Mouse (Mus musculus): ENCODE measurements around the gene Adam11. TPM values are rescaled to one million over a fixed set of nuclear protein-coding genes. Genes with fewer than 3 reads are reported as not detected.

The Adam11 gene
- polyA plus RNA-seq, 1 experiment from 2014 or later, result 5.5 TPM

- Histone ChIP-seq H3K9me3 (ENCODE audit: low read depth, low read length) (no peaks in the 10 kb centered on the region), H3K4me3 (ENCODE audit: low read depth, low read length) (no peak overlapping the region), H3K4me1 (ENCODE audit: insufficient read depth) (0 out of 2 replicates have a peak, but pooled peaks cover 4% of the 10 kb centered on the region), H3K36me3 (ENCODE audit: insufficient read depth) (no peaks in the 10 kb centered on the region), H3K9ac (no peak overlapping the region), H3K4me2 (no peak overlapping the region), H3K27ac (ENCODE audit: low read depth) (peak overlapping the region; percentile 36; the same call in 1 of the 2 replicates), H3K27me3 (ENCODE audit: insufficient read depth, low read length) (no peaks in the 10 kb centered on the region)
- DNase-seq (no peak), ATAC-seq (ENCODE audit: insufficient read depth) (no peak)
- TF ChIP-seq CTCF (IDR thresholded peaks at IDR 0.05; ENCODE audit: low read depth), result no peak
- 39% methylated on average over 5 of the region's 5 CpGs for WGBS
These were observed 17.4 kb downstream of the Adam11 start for GRCm38 (mm10) chr11:102778597-102778996.

- no peak overlapping the region for H3K4me2 ChIP-seq
- H3K4me1 ChIP-seq (ENCODE audit: insufficient read depth), result 0 out of 2 replicates have a peak, but pooled peaks cover 4% of the 10 kb centered on the region
- no peaks in the 10 kb centered on the region for H3K36me3 ChIP-seq (ENCODE audit: insufficient read depth)
- no peaks in the 10 kb centered on the region for H3K27me3 ChIP-seq (ENCODE audit: insufficient read depth, low read length)
- ATAC-seq (ENCODE audit: insufficient read depth), result no peak
- peak overlapping the region; percentile 36; the same call in 1 of the 2 replicates for H3K27ac ChIP-seq (ENCODE audit: low read depth)
- no peaks in the 10 kb centered on the region for H3K9me3 ChIP-seq (ENCODE audit: low read depth, low read length)
- WGBS, result 75% methylated on average over 8 of the region's 8 CpGs
- DNase-seq, result no peak
- no peak overlapping the region for H3K4me3 ChIP-seq (ENCODE audit: low read depth, low read length)
- H3K9ac ChIP-seq, result no peak overlapping the region
- no peak for TF ChIP-seq CTCF (IDR thresholded peaks at IDR 0.05; ENCODE audit: low read depth)
These were observed 17.9 kb downstream of the Adam11 start for GRCm38 (mm10) chr11:102779081-102779638.

GRCm38 (mm10) chr11:102779824-102780223 is 18.6 kb downstream of the Adam11 start:
- Histone ChIP-seq H3K9me3 (ENCODE audit: low read depth, low read length) (no peaks in the 10 kb centered on the region), H3K9ac (no peak overlapping the region), H3K36me3 (ENCODE audit: insufficient read depth) (no peaks in the 10 kb centered on the region), H3K27me3 (ENCODE audit: insufficient read depth, low read length) (no peaks in the 10 kb centered on the region), H3K4me3 (ENCODE audit: low read depth, low read length) (no peak overlapping the region), H3K4me1 (ENCODE audit: insufficient read depth) (0 out of 2 replicates have a peak, but pooled peaks cover 4% of the 10 kb centered on the region), H3K4me2 (no peak overlapping the region), H3K27ac (ENCODE audit: low read depth) (no peak overlapping the region)
- WGBS, result 62% methylated on average over 7 of the region's 7 CpGs
- ATAC-seq (ENCODE audit: insufficient read depth), result no peak
- DNase-seq, result no peak
- no peak for TF ChIP-seq CTCF (IDR thresholded peaks at IDR 0.05; ENCODE audit: low read depth)

GRCm38 (mm10) chr11:102780271-102780985 is 19.2 kb downstream of the Adam11 start:
- no peak for TF ChIP-seq CTCF (IDR thresholded peaks at IDR 0.05; ENCODE audit: low read depth)
- WGBS, result 35% methylated on average over 11 of the region's 11 CpGs
- ATAC-seq (ENCODE audit: insufficient read depth) (no peak), DNase-seq (peak; percentile 16)
- H3K4me1 ChIP-seq (ENCODE audit: insufficient read depth), result 0 out of 2 replicates have a peak, but pooled peaks cover 4% of the 10 kb centered on the region
- no peak overlapping the region for H3K4me2 ChIP-seq
- no peak overlapping the region for H3K4me3 ChIP-seq (ENCODE audit: low read depth, low read length)
- H3K9ac ChIP-seq, result no peak overlapping the region
- no peaks in the 10 kb centered on the region for H3K36me3 ChIP-seq (ENCODE audit: insufficient read depth)
- no peaks in the 10 kb centered on the region for H3K9me3 ChIP-seq (ENCODE audit: low read depth, low read length)
- no peaks in the 10 kb centered on the region for H3K27me3 ChIP-seq (ENCODE audit: insufficient read depth, low read length)
- no peak overlapping the region for H3K27ac ChIP-seq (ENCODE audit: low read depth)

GRCm38 (mm10) chr11:102780986-102781351 is 19.7 kb downstream of the Adam11 start:
- no peak overlapping the region for H3K4me2 ChIP-seq
- TF ChIP-seq CTCF (IDR thresholded peaks at IDR 0.05; ENCODE audit: low read depth), result no peak
- 37% methylated on average over 10 of the region's 10 CpGs for WGBS
- H3K27me3 ChIP-seq (ENCODE audit: insufficient read depth, low read length), result no peaks in the 10 kb centered on the region
- no peaks in the 10 kb centered on the region for H3K36me3 ChIP-seq (ENCODE audit: insufficient read depth)
- H3K4me1 ChIP-seq (ENCODE audit: insufficient read depth), result 0 out of 2 replicates have a peak, but pooled peaks cover 4% of the 10 kb centered on the region
- no peak overlapping the region for H3K4me3 ChIP-seq (ENCODE audit: low read depth, low read length)
- no peaks in the 10 kb centered on the region for H3K9me3 ChIP-seq (ENCODE audit: low read depth, low read length)
- no peak for ATAC-seq (ENCODE audit: insufficient read depth)
- no peak overlapping the region for H3K9ac ChIP-seq
- DNase-seq, result no peak
- H3K27ac ChIP-seq (ENCODE audit: low read depth), result no peak overlapping the region

GRCm38 (mm10) chr11:102781523-102781922 is 20.3 kb downstream of the Adam11 start:
- H3K9me3 ChIP-seq (ENCODE audit: low read depth, low read length), result no peaks in the 10 kb centered on the region
- DNase-seq (no peak), ATAC-seq (ENCODE audit: insufficient read depth) (no peak)
- WGBS, result 79% methylated on average over 4 of the region's 4 CpGs
- TF ChIP-seq CTCF (IDR thresholded peaks at IDR 0.05; ENCODE audit: low read depth), result no peak
- H3K27me3 ChIP-seq (ENCODE audit: insufficient read depth, low read length), result no peaks in the 10 kb centered on the region
- no peaks in the 10 kb centered on the region for H3K36me3 ChIP-seq (ENCODE audit: insufficient read depth)
- H3K4me1 ChIP-seq (ENCODE audit: insufficient read depth), result 0 out of 2 replicates have a peak, but pooled peaks cover 4% of the 10 kb centered on the region
- H3K4me3 ChIP-seq (ENCODE audit: low read depth, low read length), result no peak overlapping the region
- H3K27ac ChIP-seq (ENCODE audit: low read depth), result no peak overlapping the region
- H3K9ac ChIP-seq, result no peak overlapping the region
- H3K4me2 ChIP-seq, result no peak overlapping the region

GRCm38 (mm10) chr11:102783443-102783842 is 22.2 kb downstream of the Adam11 start:
- no peaks in the 10 kb centered on the region for H3K27me3 ChIP-seq (ENCODE audit: insufficient read depth, low read length)
- H3K4me3 ChIP-seq (ENCODE audit: low read depth, low read length), result no peak overlapping the region
- H3K36me3 ChIP-seq (ENCODE audit: insufficient read depth), result no peaks in the 10 kb centered on the region
- WGBS, result 45% methylated on average over 7 of the region's 7 CpGs
- H3K9me3 ChIP-seq (ENCODE audit: low read depth, low read length), result no peaks in the 10 kb centered on the region
- no peak for TF ChIP-seq CTCF (IDR thresholded peaks at IDR 0.05; ENCODE audit: low read depth)
- DNase-seq (no peak), ATAC-seq (ENCODE audit: insufficient read depth) (no peak)
- no peak overlapping the region for H3K27ac ChIP-seq (ENCODE audit: low read depth)
- H3K4me2 ChIP-seq, result no peak overlapping the region
- no peak overlapping the region for H3K9ac ChIP-seq
- no peaks in the 10 kb centered on the region for H3K4me1 ChIP-seq (ENCODE audit: insufficient read depth)

All from lung, embryonic 14.5 days (tissue).